Mouse (Mus musculus): ENCODE results near the gene Fermt1. TPM values are rescaled to one million over a fixed set of nuclear protein-coding genes. Genes with fewer than 3 reads are reported as not detected.
A peak's percentile ranks its signal among the peaks of the same experiment; 100 is the strongest.

Fermt1 gene
- polyA plus RNA-seq, 1 experiment from 2014 or later = 46.1 TPM

DNA sequence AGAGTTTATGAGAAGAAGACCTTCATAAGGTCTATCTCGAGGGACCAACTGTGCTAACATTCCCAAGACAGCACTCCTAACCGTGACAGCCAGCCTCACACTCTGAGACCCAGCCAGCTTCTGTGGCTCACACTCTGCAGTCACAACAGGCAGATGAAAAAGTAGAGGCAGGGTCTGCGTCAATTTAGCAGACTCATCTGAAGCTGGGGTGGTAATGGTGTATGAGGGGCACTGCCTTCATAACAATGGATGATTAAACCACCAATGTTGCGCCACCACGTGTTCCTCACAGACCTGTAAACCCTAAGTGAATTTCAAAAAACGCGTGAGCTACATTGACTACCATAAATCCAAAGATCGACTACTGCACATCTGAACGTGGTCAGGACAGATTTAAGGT is 2.1 kb downstream of the Fermt1 start:
- ATAC-seq = no peak
- 32% methylated on average over 9 of the region's 9 CpGs for WGBS
- Histone ChIP-seq H3K36me3 (no peaks in the 10 kb centered on the region), H3K9ac (peak overlapping the region; percentile 22; the same call in 1 of the 2 replicates), H3K4me3 (replicated peaks) (peak overlapping the region; percentile 32), H3K27me3 (replicated peaks) (peaks cover 18% of the 10 kb centered on the region), H3K27ac (peak overlapping the region; percentile 65), H3K9me3 (no peaks in the 10 kb centered on the region), H3K4me2 (replicated peaks) (peak overlapping the region; percentile 39), H3K4me1 (replicated peaks) (0 out of 2 replicates have a peak, but pooled peaks cover 7% of the 10 kb centered on the region)

DNA sequence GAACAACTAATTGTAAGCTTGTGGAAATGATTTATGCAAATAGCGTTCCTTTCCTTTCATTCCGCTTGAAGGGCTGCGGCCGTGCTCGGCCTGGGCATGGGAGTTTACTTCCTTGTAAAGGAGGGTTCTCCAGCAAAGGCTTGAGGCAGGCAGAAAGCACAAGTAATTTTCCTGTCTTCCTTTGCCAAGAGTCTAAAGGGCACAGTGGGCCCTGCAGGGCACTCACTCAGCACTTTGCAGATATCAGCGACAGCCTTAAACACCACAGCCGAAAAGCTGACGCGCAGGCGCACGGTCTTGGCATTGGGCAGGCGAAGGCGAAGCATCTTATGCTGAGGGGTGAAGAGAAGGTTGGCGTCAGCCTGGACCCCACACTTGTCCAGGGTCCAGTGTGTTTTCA is 6.7 kb downstream of the Fermt1 start:
- 74% methylated on average over 14 of the region's 14 CpGs for WGBS
- Histone ChIP-seq H3K9me3 (no peaks in the 10 kb centered on the region), H3K9ac (no peak overlapping the region), H3K36me3 (0 out of 2 replicates have a peak, but pooled peaks cover 3% of the 10 kb centered on the region), H3K27me3 (replicated peaks) (0 out of 2 replicates have a peak, but pooled peaks cover 3% of the 10 kb centered on the region), H3K4me1 (replicated peaks) (no peaks in the 10 kb centered on the region), H3K4me3 (replicated peaks) (no peak overlapping the region), H3K4me2 (replicated peaks) (no peak overlapping the region), H3K27ac (peak overlapping the region; percentile 57)
- ATAC-seq = peak; percentile 92

DNA sequence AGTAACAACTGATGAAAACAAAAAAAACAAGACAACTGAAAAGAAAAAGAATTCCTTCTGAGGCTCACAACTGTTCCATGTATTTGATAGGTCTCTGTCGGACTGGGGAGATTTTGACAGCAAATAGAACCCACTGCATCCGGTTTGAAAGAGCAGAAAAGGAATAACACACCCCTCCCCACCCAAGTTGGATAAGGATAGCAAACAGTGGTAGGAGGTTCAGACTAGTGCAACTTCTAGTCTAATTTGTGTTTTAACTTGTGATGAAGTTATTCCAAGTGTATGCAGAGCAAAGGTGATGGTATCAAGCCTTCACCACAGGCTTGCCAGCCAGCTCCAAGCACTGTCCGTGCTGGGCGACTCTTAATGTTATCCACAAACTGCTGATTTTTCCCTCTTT is 9.5 kb downstream of the Fermt1 start:
- H3K9ac ChIP-seq = no peak overlapping the region
- no peak overlapping the region for H3K4me2 ChIP-seq (replicated peaks)
- no peaks in the 10 kb centered on the region for H3K27me3 ChIP-seq (replicated peaks)
- no peaks in the 10 kb centered on the region for H3K9me3 ChIP-seq
- no peak overlapping the region for H3K27ac ChIP-seq
- H3K4me1 ChIP-seq (replicated peaks) = no peaks in the 10 kb centered on the region
- 0 out of 2 replicates have a peak, but pooled peaks cover 3% of the 10 kb centered on the region for H3K36me3 ChIP-seq
- ATAC-seq = no peak
- H3K4me3 ChIP-seq (replicated peaks) = no peak overlapping the region
- WGBS = 78% methylated on average over 4 of the region's 4 CpGs

DNA sequence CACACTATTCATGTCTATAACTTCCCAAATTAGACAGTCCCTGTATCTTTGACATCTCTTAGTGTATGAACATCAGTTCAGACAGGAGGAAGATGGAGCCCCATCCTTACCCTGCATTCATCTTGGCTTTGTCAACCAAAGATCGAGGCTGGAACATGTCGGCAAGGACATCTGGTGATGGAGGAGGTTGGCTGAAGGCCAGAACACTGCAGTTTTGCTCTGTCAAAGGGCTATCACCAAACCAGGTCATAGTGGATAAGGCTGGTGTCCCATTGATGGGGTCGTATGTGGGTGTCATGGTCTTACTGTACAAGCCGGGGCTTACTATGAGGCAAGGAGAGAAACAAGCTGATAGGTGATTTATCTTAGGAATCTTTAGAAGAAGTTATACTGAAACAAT is 11.0 kb downstream of the Fermt1 start:
- WGBS = 85% methylated on average over 4 of the region's 4 CpGs
- Histone ChIP-seq H3K4me2 (replicated peaks) (no peak overlapping the region), H3K27ac (no peak overlapping the region), H3K36me3 (0 out of 2 replicates have a peak, but pooled peaks cover 3% of the 10 kb centered on the region), H3K9ac (no peak overlapping the region), H3K27me3 (replicated peaks) (no peaks in the 10 kb centered on the region), H3K4me1 (replicated peaks) (no peaks in the 10 kb centered on the region), H3K9me3 (no peaks in the 10 kb centered on the region), H3K4me3 (replicated peaks) (no peak overlapping the region)
- ATAC-seq = no peak

DNA sequence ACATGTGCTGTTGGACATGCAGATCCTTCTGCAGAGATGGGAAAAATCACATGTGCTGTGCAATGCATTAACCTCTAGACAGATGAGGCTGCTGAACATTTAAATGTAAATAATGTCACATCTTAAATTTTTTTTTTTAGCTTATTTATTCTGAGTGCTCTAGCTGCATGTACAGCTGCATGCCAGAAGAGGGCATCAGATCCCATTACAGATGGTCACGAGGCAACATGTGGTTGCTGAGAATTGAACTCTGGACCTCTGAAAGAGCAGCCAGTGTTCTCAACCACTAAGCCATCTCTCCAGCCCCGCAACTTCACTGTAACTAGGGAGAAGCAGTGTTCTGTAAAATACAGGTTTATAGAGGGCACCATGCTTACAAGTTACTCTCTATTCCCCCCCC is 11.6 kb downstream of the Fermt1 start:
- Histone ChIP-seq H3K9ac (no peak overlapping the region), H3K4me2 (replicated peaks) (no peak overlapping the region), H3K27ac (no peak overlapping the region), H3K27me3 (replicated peaks) (no peaks in the 10 kb centered on the region), H3K36me3 (0 out of 2 replicates have a peak, but pooled peaks cover 3% of the 10 kb centered on the region), H3K4me1 (replicated peaks) (no peaks in the 10 kb centered on the region), H3K9me3 (no peaks in the 10 kb centered on the region), H3K4me3 (replicated peaks) (no peak overlapping the region)
- no peak for ATAC-seq
- WGBS = 85% methylated on average over 2 of the region's 2 CpGs

DNA sequence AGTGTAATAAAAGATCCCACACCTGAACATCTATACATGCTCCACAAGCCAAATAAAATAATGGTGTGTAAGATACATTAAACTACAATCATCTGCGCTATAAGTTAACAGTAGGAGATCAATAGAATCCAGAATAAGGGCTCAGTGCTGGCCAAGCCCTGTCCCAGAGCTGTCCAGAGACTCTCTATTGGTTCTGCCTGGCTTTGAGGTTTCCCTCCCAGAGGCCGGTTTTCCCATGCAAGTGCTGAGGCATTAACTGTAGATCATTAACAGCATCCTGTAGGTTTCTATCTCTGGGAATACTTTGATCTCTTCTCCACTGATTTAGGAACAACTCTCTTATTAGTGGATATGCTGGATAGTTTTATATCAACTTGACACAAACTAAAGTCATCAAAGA is 16.7 kb downstream of the Fermt1 start:
- H3K27ac ChIP-seq = no peak overlapping the region
- H3K36me3 ChIP-seq = no peaks in the 10 kb centered on the region
- no peak overlapping the region for H3K4me2 ChIP-seq (replicated peaks)
- no peaks in the 10 kb centered on the region for H3K27me3 ChIP-seq (replicated peaks)
- no peaks in the 10 kb centered on the region for H3K4me1 ChIP-seq (replicated peaks)
- H3K9me3 ChIP-seq = no peaks in the 10 kb centered on the region
- H3K9ac ChIP-seq = no peak overlapping the region
- 62% methylated on average over 2 of the region's 2 CpGs for WGBS
- no peak overlapping the region for H3K4me3 ChIP-seq (replicated peaks)
- peak; percentile 64 for ATAC-seq

DNA sequence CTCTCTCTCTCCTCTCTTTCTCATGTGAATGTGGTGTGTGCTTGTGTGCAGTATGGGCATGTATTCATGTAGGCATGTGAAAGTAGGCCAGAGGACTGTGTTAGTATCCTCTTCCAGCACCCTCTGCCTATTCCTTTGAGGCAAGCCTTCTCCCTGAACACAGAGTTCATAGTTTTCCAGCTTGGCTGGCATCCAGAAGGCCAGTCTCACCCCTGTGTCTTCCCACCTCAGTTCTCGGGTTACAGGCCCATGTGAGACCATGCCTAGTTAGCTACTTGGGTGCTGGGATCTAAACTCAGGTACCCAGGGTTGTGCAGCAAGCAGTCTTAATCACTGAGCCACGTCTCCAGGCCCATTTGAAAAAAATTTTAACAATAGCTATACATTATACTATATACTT is 17.8 kb downstream of the Fermt1 start:
- Histone ChIP-seq H3K9me3 (no peaks in the 10 kb centered on the region), H3K4me1 (replicated peaks) (no peaks in the 10 kb centered on the region), H3K27ac (no peak overlapping the region), H3K4me2 (replicated peaks) (no peak overlapping the region), H3K9ac (no peak overlapping the region), H3K27me3 (replicated peaks) (no peaks in the 10 kb centered on the region), H3K36me3 (no peaks in the 10 kb centered on the region), H3K4me3 (replicated peaks) (no peak overlapping the region)
- WGBS = 45% methylated on average over 2 of the region's 2 CpGs
- ATAC-seq = no peak

DNA sequence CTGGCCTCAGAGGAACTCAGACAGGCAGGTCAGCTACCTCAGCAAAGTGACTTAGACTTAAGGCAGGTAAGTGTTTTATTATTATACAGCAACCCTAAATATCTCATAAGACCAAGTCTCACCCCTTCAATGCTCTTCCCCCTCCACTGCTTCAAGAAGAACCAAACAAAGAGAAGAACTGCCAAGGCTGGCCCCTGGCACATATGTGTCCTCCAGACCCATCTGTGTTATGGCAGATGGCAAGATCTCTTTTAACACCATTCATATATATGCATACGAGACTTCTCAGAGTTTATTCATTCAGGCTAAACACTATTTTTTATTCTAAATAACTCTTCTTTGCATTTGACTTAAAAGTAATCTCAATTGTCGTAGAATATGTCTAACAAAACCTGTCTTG is 18.4 kb downstream of the Fermt1 start:
- no peaks in the 10 kb centered on the region for H3K27me3 ChIP-seq (replicated peaks)
- no peaks in the 10 kb centered on the region for H3K9me3 ChIP-seq
- no peaks in the 10 kb centered on the region for H3K36me3 ChIP-seq
- no peak overlapping the region for H3K27ac ChIP-seq
- no peak overlapping the region for H3K4me3 ChIP-seq (replicated peaks)
- WGBS = 73% methylated on average over 2 of the region's 2 CpGs
- ATAC-seq = no peak
- no peaks in the 10 kb centered on the region for H3K4me1 ChIP-seq (replicated peaks)
- H3K4me2 ChIP-seq (replicated peaks) = no peak overlapping the region
- no peak overlapping the region for H3K9ac ChIP-seq

DNA sequence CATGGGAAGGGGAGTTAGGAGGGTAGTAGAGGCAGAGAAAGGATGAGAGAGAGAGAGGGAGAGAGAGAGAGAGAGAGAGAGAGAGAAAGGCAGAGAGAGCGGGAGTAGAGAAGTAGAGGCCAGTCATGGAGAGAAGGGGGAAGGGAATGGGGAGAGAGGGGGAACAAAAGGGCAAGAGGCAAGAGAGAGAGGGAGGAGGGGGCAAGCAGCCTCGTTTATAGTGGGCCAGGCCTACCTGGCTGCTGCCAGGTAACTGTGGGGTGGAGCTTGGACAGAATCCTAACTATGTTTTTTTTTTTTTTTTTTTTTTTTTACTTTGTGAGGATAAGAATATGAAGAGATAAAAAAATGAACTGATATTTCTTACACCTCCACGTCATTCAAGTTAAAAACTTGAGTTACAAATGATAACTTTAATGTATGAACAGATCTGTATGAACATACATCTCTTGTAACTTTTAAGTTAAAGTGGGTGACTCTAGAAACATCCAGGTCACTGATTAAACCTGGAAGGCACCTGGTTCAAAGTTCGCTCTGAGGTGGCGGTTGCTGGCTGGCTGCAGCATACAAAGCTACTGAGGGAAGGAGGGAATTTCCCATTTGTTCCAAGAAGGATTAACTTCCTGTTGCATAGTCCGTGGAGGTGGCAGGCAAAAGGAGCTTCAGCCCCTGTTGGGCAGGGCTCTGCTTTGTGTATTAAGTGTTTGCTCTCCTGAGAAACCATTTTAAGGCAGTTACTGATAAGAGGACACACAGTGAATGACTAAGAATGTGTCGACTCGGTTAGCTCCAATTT is 22.2 kb downstream of the Fermt1 start:
- Histone ChIP-seq H3K4me1 (replicated peaks) (no peaks in the 10 kb centered on the region), H3K4me2 (replicated peaks) (peak overlapping the region; percentile 35), H3K9ac (no peak overlapping the region), H3K36me3 (no peaks in the 10 kb centered on the region), H3K27me3 (replicated peaks) (no peaks in the 10 kb centered on the region), H3K27ac (peak overlapping the region; percentile 88), H3K4me3 (replicated peaks) (no peak overlapping the region), H3K9me3 (no peaks in the 10 kb centered on the region)
- peak; percentile 91 for ATAC-seq
- 39% methylated on average over 8 of the region's 8 CpGs for WGBS

DNA sequence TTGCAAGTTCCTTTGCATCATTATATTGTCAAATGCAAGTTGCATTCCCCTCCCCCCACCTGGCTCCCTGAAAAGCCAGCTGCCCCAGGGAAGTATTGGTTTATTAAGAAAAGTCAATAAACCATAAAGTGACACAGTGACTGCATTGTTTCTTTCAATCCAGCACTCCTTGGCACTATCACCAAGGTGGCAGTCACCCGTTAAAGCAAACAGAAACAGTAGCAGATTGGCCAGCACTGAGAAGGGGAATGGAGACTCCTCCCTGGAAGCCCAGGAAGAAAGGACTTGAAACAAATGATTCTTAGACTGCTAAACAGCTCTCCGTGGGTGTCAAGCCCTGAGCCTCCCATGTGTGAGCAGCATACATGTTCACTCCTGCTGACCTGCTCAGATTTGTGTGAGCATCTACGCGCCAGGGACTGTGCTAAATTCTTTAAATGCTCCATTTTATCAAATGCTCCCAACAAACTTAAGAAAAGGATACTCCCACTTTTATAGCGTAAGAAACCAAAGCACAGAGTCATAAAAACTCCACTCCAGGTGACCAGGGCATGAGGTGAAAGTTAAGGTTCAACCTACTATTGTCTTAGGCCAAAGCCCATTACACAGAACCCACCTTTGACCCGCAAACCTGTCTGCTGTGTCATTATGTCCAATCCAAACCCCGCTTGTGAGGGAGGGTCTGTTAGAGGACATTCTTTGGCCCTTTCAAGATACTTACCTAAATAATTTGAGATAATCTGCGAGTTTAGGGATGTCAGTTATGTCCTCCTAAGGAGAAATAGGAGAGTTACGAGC is 23.4 kb downstream of the Fermt1 start:
- 40% methylated on average over 9 of the region's 9 CpGs for WGBS
- Histone ChIP-seq H3K4me2 (replicated peaks) (peak overlapping the region; percentile 35; the same call in 1 of the 2 replicates), H3K36me3 (no peaks in the 10 kb centered on the region), H3K4me3 (replicated peaks) (no peak overlapping the region), H3K9ac (no peak overlapping the region), H3K27me3 (replicated peaks) (no peaks in the 10 kb centered on the region), H3K4me1 (replicated peaks) (no peaks in the 10 kb centered on the region), H3K9me3 (no peaks in the 10 kb centered on the region), H3K27ac (peak overlapping the region; percentile 88)
- ATAC-seq = peak; percentile 87

DNA sequence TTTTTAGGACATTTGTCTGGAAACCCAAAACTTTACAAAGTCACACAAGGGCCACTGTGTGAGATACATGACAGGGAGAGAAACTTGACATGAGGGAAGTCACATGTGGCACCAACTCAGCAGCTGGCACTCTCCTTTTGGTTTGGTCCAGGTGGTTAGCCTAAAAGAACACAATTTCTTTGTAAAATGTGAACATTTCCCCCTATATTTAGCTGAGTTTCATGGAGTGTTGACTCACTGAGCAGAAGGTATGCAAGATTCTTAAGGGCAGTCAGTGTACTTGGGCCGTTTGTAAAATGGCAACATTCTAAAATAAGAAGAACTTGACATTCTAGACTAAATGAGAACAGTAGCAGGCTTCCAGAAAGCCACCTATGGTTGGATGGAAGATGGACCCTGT is 30.9 kb downstream of the Fermt1 start:
- H3K27ac ChIP-seq = no peak overlapping the region
- H3K4me1 ChIP-seq (replicated peaks) = no peaks in the 10 kb centered on the region
- no peak overlapping the region for H3K4me2 ChIP-seq (replicated peaks)
- ATAC-seq = no peak
- H3K9ac ChIP-seq = no peak overlapping the region
- H3K4me3 ChIP-seq (replicated peaks) = no peak overlapping the region
- H3K9me3 ChIP-seq = no peaks in the 10 kb centered on the region
- H3K27me3 ChIP-seq (replicated peaks) = no peaks in the 10 kb centered on the region
- H3K36me3 ChIP-seq = no peaks in the 10 kb centered on the region
- WGBS = 75% methylated on average over 1 of the region's 1 CpGs

DNA sequence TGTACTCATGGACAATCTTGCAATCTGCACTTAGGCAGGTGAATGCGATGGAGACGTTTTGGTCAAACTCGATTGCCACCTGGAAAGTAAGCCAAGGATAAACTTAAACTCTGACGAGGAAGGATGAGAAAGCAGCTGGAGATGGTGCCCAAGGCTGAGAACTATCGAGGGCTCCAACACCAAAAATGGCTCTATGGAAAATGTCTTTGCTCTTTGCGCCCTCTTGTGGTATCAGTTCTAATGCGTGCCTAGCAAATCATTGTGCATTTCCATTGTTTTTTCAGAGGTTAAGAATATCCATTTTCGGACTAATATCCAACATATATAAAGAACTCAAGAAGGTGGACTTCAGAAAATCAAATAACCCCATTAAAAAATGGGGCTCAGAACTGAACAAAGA is 38.9 kb downstream of the Fermt1 start:
- peaks cover 4% of the 10 kb centered on the region; the same call in 1 of the 2 replicates for H3K36me3 ChIP-seq
- no peak for ATAC-seq
- no peaks in the 10 kb centered on the region for H3K27me3 ChIP-seq (replicated peaks)
- no peaks in the 10 kb centered on the region for H3K9me3 ChIP-seq
- no peak overlapping the region for H3K27ac ChIP-seq
- H3K4me1 ChIP-seq (replicated peaks) = no peaks in the 10 kb centered on the region
- H3K4me3 ChIP-seq (replicated peaks) = no peak overlapping the region
- 33% methylated on average over 8 of the region's 8 CpGs for WGBS
- no peak overlapping the region for H3K9ac ChIP-seq
- H3K4me2 ChIP-seq (replicated peaks) = no peak overlapping the region
